Mouse (Mus musculus): ENCODE measurements around the gene Ang.

DNA sequence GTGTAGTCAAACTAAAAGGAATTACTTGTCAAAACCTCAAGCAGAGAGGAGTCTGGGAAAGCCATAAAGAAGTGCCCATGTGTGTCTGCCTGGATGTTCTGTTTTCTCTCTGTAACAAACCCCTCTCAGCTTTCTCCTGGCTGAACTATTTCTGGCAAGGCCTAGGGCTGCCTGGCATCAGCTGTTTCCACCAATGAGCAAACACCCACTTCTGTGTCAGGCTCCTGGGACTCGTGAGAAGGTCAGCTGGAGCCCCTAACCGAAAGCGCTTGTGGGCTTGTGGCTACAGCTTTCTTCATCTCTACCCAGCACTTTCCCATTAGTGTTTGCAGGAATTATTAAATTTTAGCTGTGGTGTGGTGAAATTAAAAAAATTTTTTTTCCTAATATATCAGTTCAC lies 21.0 kb downstream of the Ang start:
- TF ChIP-seq CTCF (IDR thresholded peaks at IDR 0.05; ENCODE audit: low read depth) (no peak), EP300 (IDR thresholded peaks at IDR 0.05; ENCODE audit: low read depth) (no peak)

Measured in liver, postnatal 0 days (tissue).